Mouse (Mus musculus): ENCODE data around the gene Kdm5b. TPM values are rescaled to one million over a fixed set of nuclear protein-coding genes. Genes with fewer than 3 reads are reported as not detected.

Kdm5b gene
- total RNA-seq, 1 experiment from 2014 or later = 22.2 TPM

GRCm38 (mm10) chr1:134535513-134535912, 24.5 kb upstream of the Kdm5b start:
- ATAC-seq (replicated peaks; ENCODE audit: insufficient number of reproducible peaks, low FRiP score, low TSS enrichment, poor library complexity, severe bottlenecking) = no peak

- ATAC-seq (replicated peaks; ENCODE audit: insufficient number of reproducible peaks, low FRiP score, low TSS enrichment, poor library complexity, severe bottlenecking) = no peak
Measured at GRCm38 (mm10) chr1:134540610-134541009, 19.4 kb upstream of the Kdm5b start.

GRCm38 (mm10) chr1:134548231-134548630, 11.7 kb upstream of the Kdm5b start:
- ATAC-seq (replicated peaks; ENCODE audit: insufficient number of reproducible peaks, low FRiP score, low TSS enrichment, poor library complexity, severe bottlenecking) = no peak

- no peak for ATAC-seq (replicated peaks; ENCODE audit: insufficient number of reproducible peaks, low FRiP score, low TSS enrichment, poor library complexity, severe bottlenecking)
Measured at GRCm38 (mm10) chr1:134549632-134550132, 10.3 kb upstream of the Kdm5b start, which contains the start of gene Mgat4e. Mgat4e (minus strand) TSS chr1:134549682.

- no peak for ATAC-seq (replicated peaks; ENCODE audit: insufficient number of reproducible peaks, low FRiP score, low TSS enrichment, poor library complexity, severe bottlenecking)
Measured at GRCm38 (mm10) chr1:134551869-134552268, 8.1 kb upstream of the Kdm5b start.

GRCm38 (mm10) chr1:134552396-134552795, 7.6 kb upstream of the Kdm5b start:
- ATAC-seq (replicated peaks; ENCODE audit: insufficient number of reproducible peaks, low FRiP score, low TSS enrichment, poor library complexity, severe bottlenecking) = no peak

GRCm38 (mm10) chr1:134555240-134555870, 4.6 kb upstream of the Kdm5b start:
- no peak for ATAC-seq (replicated peaks; ENCODE audit: insufficient number of reproducible peaks, low FRiP score, low TSS enrichment, poor library complexity, severe bottlenecking)

GRCm38 (mm10) chr1:134555871-134556670, 3.9 kb upstream of the Kdm5b start:
- ATAC-seq (replicated peaks; ENCODE audit: insufficient number of reproducible peaks, low FRiP score, low TSS enrichment, poor library complexity, severe bottlenecking) = peak; percentile 6; the same call in 1 of the 2 replicates

GRCm38 (mm10) chr1:134556671-134557218, 3.2 kb upstream of the Kdm5b start:
- peak; percentile 92 for ATAC-seq (replicated peaks; ENCODE audit: insufficient number of reproducible peaks, low FRiP score, low TSS enrichment, poor library complexity, severe bottlenecking)

- ATAC-seq (replicated peaks; ENCODE audit: insufficient number of reproducible peaks, low FRiP score, low TSS enrichment, poor library complexity, severe bottlenecking) = no peak
Measured at GRCm38 (mm10) chr1:134558511-134558910, 1.5 kb upstream of the Kdm5b start.

GRCm38 (mm10) chr1:134559226-134559625, 745 bp upstream of the Kdm5b start:
- no peak for ATAC-seq (replicated peaks; ENCODE audit: insufficient number of reproducible peaks, low FRiP score, low TSS enrichment, poor library complexity, severe bottlenecking)

GRCm38 (mm10) chr1:134560396-134560795, 425 bp downstream of the Kdm5b start:
- no peak for ATAC-seq (replicated peaks; ENCODE audit: insufficient number of reproducible peaks, low FRiP score, low TSS enrichment, poor library complexity, severe bottlenecking)

- ATAC-seq (replicated peaks; ENCODE audit: insufficient number of reproducible peaks, low FRiP score, low TSS enrichment, poor library complexity, severe bottlenecking) = no peak
Measured at GRCm38 (mm10) chr1:134560801-134561769, 1.1 kb downstream of the Kdm5b start.

- ATAC-seq (replicated peaks; ENCODE audit: insufficient number of reproducible peaks, low FRiP score, low TSS enrichment, poor library complexity, severe bottlenecking) = no peak
Measured at GRCm38 (mm10) chr1:134561770-134562143, 1.8 kb downstream of the Kdm5b start.

- no peak for ATAC-seq (replicated peaks; ENCODE audit: insufficient number of reproducible peaks, low FRiP score, low TSS enrichment, poor library complexity, severe bottlenecking)
Measured at GRCm38 (mm10) chr1:134562457-134562856, 2.5 kb downstream of the Kdm5b start.

- ATAC-seq (replicated peaks; ENCODE audit: insufficient number of reproducible peaks, low FRiP score, low TSS enrichment, poor library complexity, severe bottlenecking) = no peak
Measured at GRCm38 (mm10) chr1:134563726-134564125, 3.8 kb downstream of the Kdm5b start.

- ATAC-seq (replicated peaks; ENCODE audit: insufficient number of reproducible peaks, low FRiP score, low TSS enrichment, poor library complexity, severe bottlenecking) = no peak
Measured at GRCm38 (mm10) chr1:134567511-134567910, 7.5 kb downstream of the Kdm5b start.

- no peak for ATAC-seq (replicated peaks; ENCODE audit: insufficient number of reproducible peaks, low FRiP score, low TSS enrichment, poor library complexity, severe bottlenecking)
Measured at GRCm38 (mm10) chr1:134570171-134570570, 10.2 kb downstream of the Kdm5b start.

- no peak for ATAC-seq (replicated peaks; ENCODE audit: insufficient number of reproducible peaks, low FRiP score, low TSS enrichment, poor library complexity, severe bottlenecking)
Measured at GRCm38 (mm10) chr1:134570631-134571030, 10.7 kb downstream of the Kdm5b start.
